Mouse (Mus musculus): ENCODE results near the gene Dusp3.

Gene Dusp3

DNA sequence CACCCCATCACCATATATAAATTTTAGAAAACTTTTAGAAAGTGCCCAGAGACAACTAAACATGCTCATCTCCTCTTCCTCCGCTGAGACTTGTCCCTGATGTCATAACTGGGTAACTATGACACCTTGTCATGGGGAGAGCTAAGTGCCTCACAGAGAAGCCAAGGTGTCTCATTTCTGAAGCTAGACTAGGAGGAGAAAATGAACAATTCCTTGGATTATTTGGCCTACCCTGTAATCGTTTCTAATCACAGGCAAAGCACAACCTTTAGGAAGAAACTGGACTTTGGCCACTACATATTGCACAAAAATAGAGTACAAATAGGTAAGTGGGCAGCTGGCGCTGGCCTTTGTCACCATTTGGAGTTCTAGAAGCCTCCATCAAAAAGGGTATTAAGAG is at the start of gene Dusp3:
Gene Dusp3, minus strand, starts transcription at position 101 of the 400 bp plus-strand sequence.
- DNase-seq (ENCODE audit: low spot score in 2 of 2), result no peak

DNA sequence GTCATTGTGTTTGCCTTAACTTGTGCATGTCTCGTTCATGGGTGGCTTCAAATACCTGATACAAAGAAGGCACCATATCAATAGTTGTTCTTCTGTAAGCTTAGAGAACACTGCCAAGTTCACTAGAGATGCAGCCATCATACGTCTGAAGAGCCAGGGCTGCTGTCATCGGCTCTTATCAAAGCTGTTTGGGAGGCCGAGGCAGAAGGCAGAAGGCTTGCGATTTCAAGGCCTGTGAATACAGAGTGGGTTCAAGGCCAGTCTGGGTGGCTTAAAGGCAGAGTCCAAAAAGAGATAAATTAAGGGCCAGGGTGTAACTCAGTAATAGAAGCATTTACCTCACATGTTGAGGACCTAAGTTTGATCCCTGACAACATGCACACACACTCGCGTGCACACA is 49.5 kb upstream of the Dusp3 start:
- no peak for DNase-seq (ENCODE audit: low spot score in 2 of 2)

DNA sequence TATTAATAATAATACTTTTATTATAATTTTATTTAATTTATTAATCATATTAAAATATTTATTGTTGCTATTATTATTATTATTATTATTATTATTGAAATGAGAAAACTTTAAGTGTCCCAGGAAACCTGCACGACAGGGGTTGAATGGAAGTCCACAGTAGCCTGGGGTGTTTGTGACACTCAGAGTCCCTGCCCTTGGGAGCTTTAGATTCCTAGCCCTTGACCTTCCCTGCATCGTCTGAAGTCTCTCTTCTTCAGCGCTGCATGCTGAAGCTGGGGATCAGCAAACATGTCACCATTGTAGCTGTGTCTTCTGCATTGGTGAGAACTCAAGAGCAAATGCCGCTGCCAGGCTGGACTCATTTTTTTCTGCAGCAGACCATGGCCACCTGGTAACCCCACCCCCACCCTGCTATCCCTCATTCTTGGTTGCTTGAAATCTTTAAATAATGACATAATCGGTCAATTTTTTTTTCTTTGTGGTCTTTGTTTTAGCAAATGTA is 48.7 kb upstream of the Dusp3 start:
- DNase-seq (ENCODE audit: low spot score in 2 of 2), result no peak

DNA sequence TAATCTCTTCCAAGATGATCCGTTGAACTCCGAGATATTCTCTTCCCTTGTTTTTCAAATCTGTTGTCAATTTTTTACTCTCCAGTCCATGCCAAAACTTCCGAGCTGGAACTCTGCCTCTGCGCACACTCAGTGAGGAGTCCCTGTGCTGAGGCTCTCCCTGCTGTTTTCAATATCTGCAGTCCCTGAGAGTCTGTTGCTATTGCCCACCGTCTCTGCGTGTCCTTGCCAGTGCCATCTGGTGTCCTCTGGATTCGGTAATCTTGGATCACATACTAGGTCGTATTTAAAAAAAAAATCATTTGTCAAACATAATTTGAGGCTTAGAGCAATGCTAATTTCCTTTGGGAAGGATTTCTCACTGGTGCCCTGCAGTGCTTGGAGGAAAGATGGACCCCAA is 48.1 kb upstream of the Dusp3 start:
- DNase-seq (ENCODE audit: low spot score in 2 of 2), result no peak

DNA sequence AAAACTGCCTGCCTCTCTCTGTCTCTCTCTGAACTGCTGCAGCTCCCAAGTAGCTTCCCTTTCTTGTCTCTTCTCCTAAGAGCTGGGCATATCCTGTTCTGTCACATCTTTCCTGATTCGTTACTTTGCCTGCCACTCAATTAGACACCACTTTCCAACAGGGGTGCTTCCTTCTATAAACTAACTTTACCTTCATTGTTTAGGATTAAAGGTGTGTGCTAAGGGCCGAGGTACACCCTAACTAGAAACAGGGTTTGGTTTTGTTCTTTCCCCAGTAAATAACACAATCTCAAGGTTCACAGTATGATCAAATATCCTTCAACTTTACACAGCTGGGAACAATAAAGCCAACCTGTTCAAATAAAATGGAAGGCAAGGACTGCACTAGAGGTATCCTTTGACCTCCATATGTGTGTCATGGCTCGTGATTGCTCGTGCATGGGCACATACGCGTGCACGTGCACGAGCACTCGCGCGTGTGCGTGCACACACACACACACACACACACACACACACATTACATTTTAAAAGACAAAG is 46.3 kb upstream of the Dusp3 start:
- DNase-seq (ENCODE audit: low spot score in 2 of 2), result no peak

DNA sequence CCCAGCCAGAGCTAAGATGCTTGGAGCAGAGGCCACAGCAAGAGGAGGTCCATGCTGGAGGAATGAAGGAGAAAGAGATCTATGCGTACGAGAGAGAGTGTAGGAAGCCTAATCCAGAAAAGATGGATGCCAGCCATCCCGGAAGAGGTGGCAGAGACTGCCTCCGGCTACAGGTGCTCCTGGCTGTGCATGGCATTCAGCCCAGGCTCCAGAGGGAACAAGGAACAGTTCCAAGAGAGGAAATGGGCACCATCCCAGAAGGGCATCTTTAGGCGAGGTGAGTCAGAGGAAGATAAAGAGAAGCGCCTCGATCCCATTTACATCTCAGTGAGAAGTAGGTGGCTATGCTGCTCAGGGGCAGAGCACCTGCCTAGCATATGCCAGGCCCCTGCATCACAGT is 44.3 kb upstream of the Dusp3 start:
- DNase-seq (ENCODE audit: low spot score in 2 of 2), result no peak

DNA sequence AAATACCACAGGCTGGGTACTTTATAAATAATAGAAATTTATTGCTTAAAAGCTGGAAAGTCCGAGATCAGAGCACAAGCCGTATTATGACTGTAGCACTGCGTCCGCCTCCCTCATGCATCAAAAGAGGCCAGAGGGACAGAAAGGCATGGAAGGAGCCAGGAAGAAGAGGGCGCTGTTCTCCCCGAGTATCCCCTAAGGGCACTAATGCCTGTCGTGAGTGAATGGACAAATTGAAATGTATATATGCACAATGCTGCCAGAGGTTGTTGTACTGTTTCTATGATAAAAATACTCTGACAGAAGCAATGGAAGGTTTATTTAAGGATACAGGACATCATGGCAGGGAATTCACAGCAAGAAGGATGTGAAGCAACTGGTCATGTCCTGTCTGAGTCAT is 43.2 kb upstream of the Dusp3 start:
- DNase-seq (ENCODE audit: low spot score in 2 of 2), result no peak

DNA sequence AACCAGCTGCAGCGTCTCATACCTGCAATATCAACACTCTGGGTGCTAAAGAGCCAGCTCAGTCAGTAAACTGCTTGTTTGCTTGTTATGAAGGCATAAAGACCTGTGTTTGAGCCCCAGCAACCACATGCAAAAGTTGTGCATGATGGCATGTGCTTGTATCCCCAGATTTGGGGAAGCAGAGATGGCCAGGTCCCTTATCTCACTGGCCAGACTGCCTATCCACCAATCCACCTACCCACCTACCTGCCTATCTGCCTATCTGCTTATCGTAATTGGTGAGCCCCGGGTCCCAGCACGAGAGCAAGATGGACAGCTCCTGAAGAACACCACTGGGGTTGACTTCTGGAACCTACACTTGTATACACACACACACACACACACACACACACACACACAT is 42.5 kb upstream of the Dusp3 start:
- DNase-seq (ENCODE audit: low spot score in 2 of 2), result no peak

DNA sequence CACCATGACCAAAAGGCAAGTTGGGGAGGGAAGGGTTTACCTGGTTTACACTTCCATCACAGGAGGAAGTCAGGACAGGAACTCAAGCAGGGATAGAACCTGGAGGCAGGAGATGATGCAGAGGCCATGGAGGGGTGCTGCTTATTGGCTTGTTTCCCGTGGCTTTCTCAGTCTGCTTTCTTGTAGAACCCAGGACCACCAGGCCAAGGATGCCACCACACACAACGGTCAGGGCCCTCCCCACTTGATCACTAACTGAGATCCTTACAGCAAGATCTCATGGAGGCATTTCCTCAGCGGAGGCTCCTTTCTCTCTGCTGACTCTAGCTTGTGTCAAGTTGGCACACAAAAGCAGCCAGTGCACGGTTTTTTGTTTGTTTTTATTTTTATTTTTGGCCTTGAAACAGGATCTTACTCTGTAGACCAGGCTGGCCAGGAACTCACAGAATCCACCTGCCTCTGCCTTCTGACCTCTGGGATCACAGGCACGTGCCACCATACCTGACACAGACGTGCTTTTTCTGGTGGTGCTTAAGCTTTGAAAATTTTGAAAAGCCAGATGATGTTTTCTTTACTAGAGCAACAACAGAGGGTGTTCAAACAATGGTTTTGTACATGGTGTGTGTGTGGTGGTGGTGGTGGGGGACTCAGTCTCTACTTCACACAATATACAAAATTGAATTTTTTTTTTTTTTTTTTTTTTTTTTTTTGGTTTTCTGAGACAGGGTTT is 41.4 kb upstream of the Dusp3 start, which contains the start of gene Mpp3:
Gene Mpp3, minus strand, starts transcription at position 375 of the 730 bp plus-strand sequence.
- no peak for DNase-seq (ENCODE audit: low spot score in 2 of 2)

DNA sequence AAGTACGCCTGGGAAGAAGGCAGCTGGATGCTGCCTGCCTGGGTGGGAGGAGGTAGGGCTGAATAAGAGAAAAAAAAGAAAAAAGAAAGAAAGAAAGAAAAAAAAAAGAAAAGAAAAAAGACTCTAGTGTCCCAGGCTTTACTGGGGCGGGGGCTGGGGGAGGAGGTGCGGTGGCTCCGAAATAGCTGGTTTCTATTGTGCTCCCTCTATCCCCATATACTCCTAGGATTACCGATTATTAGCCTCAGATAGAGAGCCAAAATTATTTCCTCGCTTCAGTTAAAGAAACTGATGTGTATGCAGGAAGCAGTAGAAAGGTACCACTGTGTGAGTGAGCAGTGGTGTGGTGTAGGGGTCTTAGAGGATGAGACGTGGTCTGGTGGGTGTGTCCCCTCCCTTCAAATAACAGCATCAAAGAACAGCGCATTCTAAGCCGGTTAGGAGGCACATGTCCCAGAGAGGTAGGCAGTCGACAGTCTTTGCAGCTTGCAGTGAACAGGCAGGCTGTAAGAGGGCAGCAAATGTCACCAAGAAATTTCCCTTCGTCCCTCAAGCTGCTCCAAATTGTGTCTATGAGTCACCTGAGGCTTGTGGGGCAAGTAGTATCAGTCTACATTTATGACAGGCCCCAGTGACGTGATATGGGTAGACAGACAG is 40.7 kb upstream of the Dusp3 start:
- DNase-seq (ENCODE audit: low spot score in 2 of 2), result no peak

DNA sequence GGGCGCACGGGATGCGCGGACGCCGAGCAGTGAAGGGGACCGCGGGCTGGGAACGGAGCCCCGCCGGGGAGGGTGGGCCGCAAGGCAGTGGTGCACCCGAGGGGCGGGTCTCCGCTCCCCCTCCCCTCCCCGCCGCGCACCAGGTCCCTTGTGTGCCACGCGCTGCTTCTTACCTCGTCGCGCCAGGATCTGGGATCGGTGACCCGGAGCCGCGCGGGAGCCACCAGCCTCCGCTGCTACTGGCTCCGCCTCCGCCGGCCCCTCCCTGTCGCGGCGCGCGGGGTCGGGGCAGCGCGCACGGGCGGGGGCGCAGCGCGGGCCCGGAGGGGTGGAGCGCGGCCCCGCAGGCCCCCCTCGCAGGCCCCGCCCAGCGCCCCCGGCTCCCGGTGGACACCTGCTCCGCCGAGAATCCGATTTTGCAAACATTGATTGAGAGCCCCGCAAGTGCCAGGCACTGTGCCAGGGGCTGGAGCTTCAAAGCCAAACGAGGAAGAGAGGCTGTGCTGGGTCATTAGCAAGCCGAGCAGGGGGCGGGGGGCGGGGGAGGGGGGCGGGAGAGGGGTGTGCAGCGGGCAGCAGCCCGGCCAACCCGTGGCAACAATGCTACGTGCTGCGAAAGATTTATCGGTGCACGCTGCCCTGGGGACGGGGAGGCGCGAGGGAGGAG is 40.0 kb upstream of the Dusp3 start:
- DNase-seq (ENCODE audit: low spot score in 2 of 2), result peak; percentile 64

DNA sequence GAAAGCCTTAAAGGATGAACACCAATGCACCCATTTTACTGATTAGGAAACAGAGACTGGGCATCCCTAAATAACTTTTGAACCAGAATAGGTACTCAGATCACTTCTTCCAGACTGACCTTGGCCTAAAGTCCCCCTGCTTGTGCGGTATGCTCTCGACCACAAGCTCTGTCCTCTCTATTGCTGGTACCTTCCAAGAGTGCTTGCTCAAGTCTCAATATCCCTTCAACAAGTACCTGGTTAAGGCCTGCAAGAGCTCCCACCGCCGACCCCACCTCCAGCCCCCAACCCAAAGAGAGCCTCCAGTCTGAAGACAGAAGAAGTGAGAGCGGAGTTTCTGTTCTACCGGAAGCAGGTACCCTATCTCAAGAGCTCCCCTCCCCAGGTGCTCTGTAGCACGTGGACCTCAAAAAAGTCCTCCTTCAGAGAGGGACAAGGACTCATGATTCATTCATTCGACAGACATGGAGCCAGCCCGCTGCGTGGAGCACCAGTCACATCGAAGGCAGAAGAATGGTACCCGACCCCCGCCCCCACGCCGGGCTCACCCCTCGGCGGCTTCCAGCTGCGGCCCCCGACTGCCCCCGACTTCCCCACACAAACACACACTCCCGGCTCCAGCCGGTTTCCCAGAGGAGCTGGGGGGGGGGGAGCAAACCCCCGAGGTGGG is 39.3 kb upstream of the Dusp3 start:
- DNase-seq (ENCODE audit: low spot score in 2 of 2), result no peak

DNA sequence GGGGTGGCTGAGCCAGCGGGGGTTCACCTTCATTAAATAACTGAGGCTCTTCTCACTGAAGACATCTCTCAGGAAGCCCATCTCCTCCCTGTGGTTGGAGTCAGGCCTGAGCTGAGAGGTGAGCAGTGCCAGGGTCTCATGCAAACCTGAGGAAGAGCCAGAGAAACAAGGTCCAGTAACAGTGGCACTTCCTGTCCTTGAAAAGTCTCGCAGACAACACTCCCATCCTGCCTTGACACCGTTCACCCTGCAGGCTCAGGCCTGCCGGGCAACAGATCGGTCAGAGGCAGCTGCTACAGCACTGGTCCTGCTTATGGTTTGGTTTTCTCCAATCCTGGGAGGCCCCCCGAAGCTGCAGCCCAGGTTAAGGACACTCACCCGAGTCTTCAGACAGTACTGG is 38.5 kb upstream of the Dusp3 start:
- DNase-seq (ENCODE audit: low spot score in 2 of 2), result no peak

DNA sequence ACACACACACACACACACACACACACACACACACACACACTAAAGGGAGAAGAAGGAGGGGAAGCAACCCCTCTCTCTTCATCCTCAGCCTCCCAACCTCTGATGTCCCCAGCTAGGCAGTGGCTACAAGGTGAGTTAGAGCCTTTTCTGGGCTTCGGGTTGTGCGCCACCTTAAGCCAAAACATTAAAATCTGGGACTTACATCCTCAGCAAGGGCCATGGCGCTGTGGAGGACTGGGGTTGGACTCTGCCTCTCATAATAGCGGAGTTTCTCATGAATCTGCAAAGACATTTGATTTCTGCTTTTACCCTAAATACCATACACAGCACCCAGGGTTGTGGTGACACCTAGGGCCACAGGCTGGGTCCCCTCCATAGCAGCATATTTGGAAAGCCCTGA is 38.1 kb upstream of the Dusp3 start:
- no peak for DNase-seq (ENCODE audit: low spot score in 2 of 2)

DNA sequence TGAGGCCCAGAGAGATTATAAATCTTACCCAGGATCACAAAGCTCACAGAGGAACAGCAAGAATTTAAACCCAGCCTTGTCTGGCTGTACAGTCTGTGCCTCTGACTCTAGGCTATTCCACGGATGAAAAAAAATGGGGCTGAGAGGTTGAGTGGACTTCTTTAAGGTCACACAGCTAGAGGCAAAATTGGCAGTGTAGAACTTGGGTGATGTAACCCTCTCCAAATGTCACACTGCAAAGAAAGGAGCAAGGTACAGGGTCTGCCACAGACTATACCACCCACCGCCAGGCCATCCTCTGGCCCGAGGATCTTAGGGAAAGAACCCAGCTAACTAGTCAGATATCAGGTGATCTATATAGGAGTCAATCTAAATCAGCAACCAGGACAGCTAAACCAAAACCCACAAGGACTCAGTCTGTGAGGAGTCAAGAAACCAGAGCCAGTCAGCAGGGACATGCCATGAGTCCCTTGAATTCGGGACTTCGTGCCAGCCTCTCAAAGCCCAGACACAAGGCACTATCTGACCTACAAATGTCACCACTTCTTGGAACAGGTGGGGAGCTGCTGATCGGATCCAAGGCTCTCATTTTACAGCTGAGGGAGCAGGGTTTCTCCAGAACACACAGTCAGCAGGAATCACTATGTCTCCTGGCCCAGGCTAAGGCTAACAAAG is 37.4 kb upstream of the Dusp3 start:
- no peak for DNase-seq (ENCODE audit: low spot score in 2 of 2)

DNA sequence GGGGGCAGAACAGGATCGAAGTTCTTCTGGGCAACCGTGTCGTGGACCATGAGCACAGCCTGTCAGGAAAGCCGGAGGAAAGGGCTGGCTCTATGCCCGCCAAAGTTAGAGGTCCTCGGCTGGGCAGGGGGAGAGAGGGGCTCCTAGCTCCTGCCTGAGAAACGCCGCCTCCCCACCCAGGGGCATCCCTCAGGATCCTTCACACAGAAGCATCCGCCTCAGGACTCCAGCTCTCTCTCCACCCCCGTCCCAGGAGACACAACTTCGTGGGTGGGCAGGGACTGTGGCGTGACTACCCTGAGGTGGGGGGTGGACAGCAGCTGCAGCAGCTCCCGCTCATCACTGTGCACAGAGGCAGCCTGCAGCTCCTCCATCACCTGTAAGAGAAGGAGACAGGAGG is 36.6 kb upstream of the Dusp3 start:
- DNase-seq (ENCODE audit: low spot score in 2 of 2), result no peak

DNA sequence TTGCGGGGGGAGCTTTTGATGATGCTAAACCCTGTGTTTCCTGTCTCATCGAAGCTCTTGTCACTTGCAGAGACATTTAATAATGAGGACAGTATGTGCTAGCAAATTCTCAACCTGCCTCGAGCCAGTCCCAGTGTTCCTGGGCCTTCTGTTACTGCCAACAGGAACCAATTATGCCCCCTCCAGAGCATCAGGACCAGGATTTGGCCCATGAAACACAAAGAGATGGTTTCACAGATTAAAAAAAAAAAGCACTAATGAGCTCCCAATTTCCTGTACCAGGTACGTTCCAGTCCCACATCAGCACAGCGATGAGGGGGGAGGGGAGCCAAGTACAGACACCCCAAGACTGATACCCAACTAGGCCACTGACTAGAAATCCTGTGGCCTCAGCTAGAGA is 34.4 kb upstream of the Dusp3 start:
- DNase-seq (ENCODE audit: low spot score in 2 of 2), result no peak

DNA sequence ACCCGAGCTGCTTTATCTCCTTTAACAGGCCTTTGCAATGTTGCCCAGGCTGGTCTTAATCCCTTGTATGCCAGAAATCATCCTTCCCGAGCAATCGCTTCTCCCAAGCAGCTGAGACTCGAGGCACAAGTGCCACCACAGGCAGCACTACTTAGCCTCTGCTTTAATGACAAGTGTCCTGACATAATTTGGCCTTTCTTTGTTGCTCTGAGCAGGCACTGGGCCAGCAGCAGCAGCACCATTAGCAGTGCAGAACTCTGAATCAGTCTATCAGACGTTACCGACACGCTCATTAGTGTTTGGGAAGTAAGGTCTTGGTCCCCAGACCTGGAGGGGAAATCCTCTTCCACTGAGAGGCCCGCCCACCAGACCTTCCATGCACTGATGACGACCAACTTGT is 32.9 kb upstream of the Dusp3 start:
- no peak for DNase-seq (ENCODE audit: low spot score in 2 of 2)

DNA sequence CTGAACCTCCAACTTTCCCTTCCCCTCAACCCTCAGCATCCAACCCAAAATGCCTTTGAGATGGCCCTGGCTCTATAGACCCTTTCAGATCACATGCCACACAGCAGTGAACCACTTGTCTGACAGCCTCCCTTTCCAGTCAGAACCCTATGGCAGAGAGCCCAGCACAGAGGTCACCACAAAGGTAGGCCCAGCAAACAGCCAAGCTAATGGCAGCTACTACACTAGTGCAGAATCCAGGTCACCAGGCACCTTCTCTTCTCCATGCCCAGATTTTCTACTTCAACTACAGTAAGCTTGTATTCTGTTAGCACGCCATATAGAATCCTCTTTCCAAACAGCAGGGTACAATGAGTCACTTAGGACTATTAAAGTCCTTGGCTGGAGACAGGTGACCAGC is 29.3 kb upstream of the Dusp3 start:
- DNase-seq (ENCODE audit: low spot score in 2 of 2), result peak; percentile 41 to 54

DNA sequence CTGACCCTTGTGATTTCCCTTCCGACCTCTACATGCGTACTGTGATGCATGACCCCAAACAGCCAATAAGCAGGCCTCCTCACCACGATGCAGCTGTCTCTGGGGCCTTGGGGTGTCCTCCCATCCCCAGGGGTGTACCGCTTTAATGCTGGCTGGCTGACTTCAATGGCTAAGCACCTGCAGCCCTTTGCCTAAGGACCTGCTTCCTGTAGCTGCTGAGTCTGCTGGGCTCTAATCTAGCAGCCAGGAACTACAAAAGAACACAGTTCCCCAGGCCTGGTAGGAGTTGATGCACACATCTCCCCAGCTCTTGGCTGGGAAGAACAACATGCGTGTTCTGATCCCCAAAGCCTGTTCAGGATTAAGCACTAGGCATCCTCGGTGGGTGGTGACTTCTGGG is 28.7 kb upstream of the Dusp3 start:
- DNase-seq (ENCODE audit: low spot score in 2 of 2), result no peak

DNA sequence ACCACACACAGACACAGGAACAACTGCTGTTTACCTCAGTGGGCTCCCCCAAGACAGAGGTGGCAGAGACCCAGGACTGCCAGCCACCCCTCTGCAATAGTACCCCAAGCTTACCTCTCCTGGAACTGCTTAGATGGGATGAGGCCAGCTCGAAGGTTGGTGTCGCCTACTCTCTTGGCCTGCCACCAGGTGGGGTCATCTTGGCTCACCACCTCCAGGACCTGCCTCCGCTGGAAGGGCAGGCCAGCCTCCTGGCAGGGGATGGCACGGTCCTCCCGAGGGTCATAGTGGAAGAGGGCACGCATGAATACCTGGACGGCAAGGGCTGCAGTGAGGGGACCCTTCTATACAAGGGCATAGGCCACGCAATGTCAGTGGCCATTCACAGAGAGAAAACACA is 26.4 kb upstream of the Dusp3 start:
- no peak for DNase-seq (ENCODE audit: low spot score in 2 of 2)

DNA sequence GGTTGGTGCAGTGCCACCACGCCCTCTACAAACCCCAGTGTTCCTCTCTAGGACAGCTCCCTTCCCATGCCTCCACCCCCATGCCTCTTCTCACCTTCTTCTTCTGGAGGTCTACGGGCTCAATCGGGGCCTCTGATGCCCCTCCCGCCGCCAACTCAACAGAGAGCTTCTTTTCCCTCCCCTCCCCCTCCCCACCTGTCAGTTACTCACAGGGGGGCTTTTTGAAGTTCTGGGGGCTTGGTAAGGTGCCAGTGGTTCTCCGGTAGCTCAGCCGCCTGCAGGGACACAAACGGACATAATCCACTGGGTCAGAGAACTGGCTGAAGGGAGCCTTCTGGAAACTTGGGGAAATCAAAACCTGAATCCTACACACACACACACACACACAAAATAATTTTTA is 24.7 kb upstream of the Dusp3 start:
- no peak for DNase-seq (ENCODE audit: low spot score in 2 of 2)

All from heart, adult 9 months (tissue).